ENCODE assay signal across 14 mouse cellular contexts in genomic region chr6:88637611-88638301, GRCm38 (mm10). TPM values are rescaled to one million over a fixed set of nuclear protein-coding genes. Genes with fewer than 3 reads are reported as not detected.
A peak's percentile ranks its signal among the peaks of the same experiment; 100 is the strongest.
DNase-seq lines count a peak whose midpoint lies in the region; ATAC-seq and TF ChIP-seq lines count a peak whose summit lies in the region.
"Had no signal": no experiment of that assay in that cellular context is flagged by ENCODE, and none has a peak within 500 bp of the region (broad histone marks: within the 10 kb centered on the region; RNA-seq: fewer than 3 reads in every experiment).

Gene Kbtbd12, minus strand, starts transcription at chr6:88637950.

- H3K4me2 ChIP-seq in neural tube, embryonic 13.5 days: no peak within 1 kb of the TSS

- no peaks in the 10 kb centered on the region for H3K27me3 ChIP-seq in neural tube, embryonic 13.5 days

- H3K4me3 ChIP-seq in neural tube, embryonic 13.5 days: no peak within 1 kb of the TSS
- H3K4me3 ChIP-seq in left cerebral cortex, adult 2 months: no peak within 1 kb of the TSS
- H3K4me3 ChIP-seq: myocyte had no signal

- ATAC-seq in neural tube, embryonic 13.5 days (ENCODE audit: low read depth): no peak
- ATAC-seq: CD4-positive, CD25-positive, alpha-beta regulatory T cell, adult 4 months; intestine, embryonic 16.5 days had no signal

- peaks cover 20% of the 10 kb centered on the region for H3K4me1 ChIP-seq in neural tube, embryonic 13.5 days (replicated peaks)

- H3K9me3 ChIP-seq in neural tube, embryonic 13.5 days: 0 out of 2 replicates have a peak, but pooled peaks cover 7% of the 10 kb centered on the region

- no peak within 1 kb of the TSS for H3K9ac ChIP-seq in neural tube, embryonic 13.5 days

- WGBS in neural tube, embryonic 13.5 days: 93% methylated on average over 5 of the region's 5 CpGs

- TF ChIP-seq CTCF in left cerebral cortex, adult 2 months (IDR thresholded peaks at IDR 0.05): no peak

- no peak for DNase-seq in neural tube, embryonic 10.5 days (ENCODE audit: extremely low spot score, low spot score)
- no peak for DNase-seq in gastrocnemius, postnatal 14 days
- no peak for DNase-seq in heart, postnatal 14 days
- peak; percentile 22 to 34 for DNase-seq in spleen, postnatal 14 days (ENCODE audit: low spot score in 2 of 2)
- no peak for DNase-seq in left cerebral cortex, adult 11 months (ENCODE audit: low spot score)
- no peak for DNase-seq in MN1 (ENCODE audit: low spot score)
- DNase-seq in left cerebral cortex, adult 2 months (ENCODE audit: extremely low spot score in 1 of 2, low spot score in 2 of 2): no peak
- DNase-seq: adrenal gland, postnatal 25 days; cerebellum, adult 9-11 months had no signal

- H3K27ac ChIP-seq in neural tube, embryonic 13.5 days (replicated peaks): peak within 1 kb of the TSS; percentile 79
- no peak within 1 kb of the TSS for H3K27ac ChIP-seq in left cerebral cortex, adult 2 months

- H3K36me3 ChIP-seq in neural tube, embryonic 13.5 days: no peaks in the 10 kb centered on the region

- intact Hi-C loops in gastrocnemius, postnatal 14 days (cut with DNase I; ENCODE audit: low total_unique reads): no loop called here
- intact Hi-C loops in heart, postnatal 14 days (cut with DNase I): no loop called here
- intact Hi-C loops in left cerebral cortex, adult 2 months (cut with DNase I): loop anchor here (2.0 kb wide), 1 partner anchor 87 kb away; the partner anchor contains the start of gene Mgll

RNA-seq across cellular contexts. Expression of gene Kbtbd12, which starts in this region (rescaled TPM):
- 0.47 TPM in 1 of 2 replicates, not detected in the other for polyA plus RNA-seq in neural tube, embryonic 13.5 days (2015; fragmentation: Nextera tagmentation; extraction: Ambion mirVana)
- 10 to 100 TPM; 42.3 to 44.3 TPM for total RNA-seq in gastrocnemius, postnatal 14 days (2021)
- total RNA-seq in heart, postnatal 14 days (2021): 10 to 100 TPM; 32.7 to 36.1 TPM
- total RNA-seq in left cerebral cortex, adult 2 months (2021): under 1 TPM in 1 of 2 experiments, not detected in 1; 0.23 TPM
- polyA plus RNA-seq: CD4-positive, CD25-positive, alpha-beta regulatory T cell, adult 4 months; stomach, embryonic 14.5 days had no signal

Comparison
In these comparisons a context has a peak if more than half of its experiments do, and no peak if none do; other contexts are left out.
1. RNA of gene Kbtbd12 (total RNA-seq): 42.3 to 44.3 TPM in gastrocnemius, postnatal 14 days and 32.7 to 36.1 TPM in heart, postnatal 14 days; 0.23 TPM in left cerebral cortex, adult 2 months; every median in the first group is over 10 times any median in the second.
2. DNase-seq: peak in spleen, postnatal 14 days (2 of 2); none in neural tube, embryonic 10.5 days (single experiment), gastrocnemius, postnatal 14 days (single experiment), heart, postnatal 14 days (0 of 2), left cerebral cortex, adult 11 months (single experiment), MN1 (single experiment) and left cerebral cortex, adult 2 months (0 of 2).